Mouse (Mus musculus): ENCODE measurements around the gene Gm36028.

Gene Gm36028

DNA sequence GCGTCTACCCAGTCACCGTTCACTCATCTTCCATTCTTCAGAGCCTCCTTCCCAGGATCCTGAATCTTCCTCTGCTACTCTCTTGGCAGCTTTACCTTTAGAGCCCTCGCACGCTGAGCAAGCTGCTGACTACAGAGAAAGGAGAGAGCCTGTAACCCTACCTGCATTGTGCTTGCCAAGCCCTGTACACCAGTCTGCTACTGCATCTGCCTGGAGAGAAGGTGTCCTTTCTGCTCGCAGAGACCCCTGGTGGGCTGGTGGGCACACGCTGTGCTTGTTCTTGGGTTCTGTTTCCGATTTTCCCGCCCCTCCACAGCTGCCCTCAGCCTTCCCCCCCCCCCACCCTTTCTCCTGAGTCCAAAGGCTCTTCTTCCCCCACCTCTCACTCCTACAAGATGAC lies 53.7 kb downstream of the Gm36028 start:
- DNase-seq: no peak

DNA sequence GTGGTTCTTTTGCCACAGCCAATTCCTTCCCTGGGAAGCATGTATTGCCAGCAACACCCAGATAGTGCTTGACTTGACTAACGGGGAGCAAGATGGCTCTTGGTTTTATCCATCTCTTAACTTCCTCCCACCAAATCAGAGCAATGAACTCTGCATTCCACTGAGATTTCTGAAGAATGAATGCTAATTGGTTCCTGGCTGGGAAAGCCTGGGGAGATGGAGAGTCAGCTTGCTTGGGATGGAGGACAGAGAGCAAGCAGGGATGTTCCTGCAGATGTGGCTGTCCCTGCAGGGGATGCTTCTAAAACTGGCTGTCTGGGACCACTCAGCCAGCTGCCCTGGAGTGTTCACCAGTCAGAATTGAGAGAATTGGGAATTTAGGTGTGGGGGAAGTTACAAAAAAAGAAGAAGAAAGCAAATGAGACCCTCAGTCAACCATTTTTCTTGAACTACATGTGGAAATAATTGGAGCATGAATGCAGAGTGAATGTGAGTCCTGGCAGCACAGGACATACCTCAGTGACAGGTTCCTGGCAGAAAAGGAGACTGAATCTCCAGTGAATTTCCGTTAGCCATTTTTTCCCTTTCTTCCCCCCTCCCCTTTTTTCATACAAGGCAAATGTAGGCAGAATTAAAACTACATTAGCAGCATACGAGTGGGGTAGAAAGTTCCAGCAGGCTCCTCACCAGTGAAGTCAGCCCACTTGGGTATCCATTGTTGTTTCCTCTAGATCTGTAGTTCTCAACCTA lies 55.0 kb downstream of the Gm36028 start:
- no peak for DNase-seq

DNA sequence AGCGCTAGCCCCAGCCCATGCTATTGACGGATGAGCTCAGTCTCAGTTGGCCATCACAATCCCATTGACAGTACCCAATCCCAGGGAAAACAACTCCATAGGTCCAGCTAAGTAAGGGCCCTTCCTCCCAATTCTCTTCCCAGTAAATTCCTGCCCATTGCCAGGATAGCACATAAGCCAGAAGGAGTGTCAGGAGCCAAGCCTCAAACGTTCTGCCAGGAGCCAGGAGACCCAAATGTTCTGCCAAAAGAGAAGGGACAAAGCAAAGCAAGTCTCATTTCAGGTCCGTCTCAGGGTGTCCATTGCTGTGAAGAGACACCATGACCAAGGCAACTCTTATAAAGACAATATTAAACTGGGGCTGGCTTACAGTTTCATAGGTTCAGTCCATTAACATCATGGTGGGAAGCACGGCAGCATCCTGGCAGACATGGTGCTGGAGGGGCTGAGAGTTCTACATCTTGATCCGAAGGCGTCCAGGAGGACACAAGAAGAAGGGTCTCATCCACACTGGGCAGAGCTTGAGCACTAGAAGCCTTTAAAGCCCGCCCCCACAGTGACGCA lies 57.5 kb downstream of the Gm36028 start:
- no peak for DNase-seq

DNA sequence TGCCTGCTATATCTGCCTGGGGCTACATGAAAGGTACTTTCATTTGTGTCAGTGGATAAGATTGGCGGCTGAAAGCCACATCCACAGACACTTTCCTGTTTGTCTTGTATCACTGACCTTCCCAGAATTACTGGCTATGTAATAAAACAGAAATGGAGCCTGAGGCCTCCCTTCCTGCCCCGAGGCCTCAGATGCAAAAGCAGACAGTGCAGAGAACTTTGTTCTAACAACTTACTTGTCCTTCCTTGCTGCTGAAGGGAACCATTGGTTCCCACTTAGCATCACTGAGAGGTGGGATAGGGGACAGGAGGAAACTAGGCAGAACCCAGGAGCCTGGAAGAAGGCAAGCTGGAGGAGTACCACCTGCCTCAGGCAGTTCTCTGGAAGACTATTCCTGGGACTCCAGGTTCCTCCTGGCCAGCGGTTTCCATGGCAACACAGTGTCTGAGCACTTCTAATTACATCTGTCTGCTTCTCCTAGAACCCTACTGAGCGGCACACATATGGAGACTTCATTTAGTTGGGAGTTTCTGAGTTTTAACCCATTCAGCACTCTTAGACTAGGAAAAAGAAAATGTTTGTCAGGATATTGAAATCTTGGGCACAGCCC lies 58.2 kb downstream of the Gm36028 start:
- DNase-seq: no peak

DNA sequence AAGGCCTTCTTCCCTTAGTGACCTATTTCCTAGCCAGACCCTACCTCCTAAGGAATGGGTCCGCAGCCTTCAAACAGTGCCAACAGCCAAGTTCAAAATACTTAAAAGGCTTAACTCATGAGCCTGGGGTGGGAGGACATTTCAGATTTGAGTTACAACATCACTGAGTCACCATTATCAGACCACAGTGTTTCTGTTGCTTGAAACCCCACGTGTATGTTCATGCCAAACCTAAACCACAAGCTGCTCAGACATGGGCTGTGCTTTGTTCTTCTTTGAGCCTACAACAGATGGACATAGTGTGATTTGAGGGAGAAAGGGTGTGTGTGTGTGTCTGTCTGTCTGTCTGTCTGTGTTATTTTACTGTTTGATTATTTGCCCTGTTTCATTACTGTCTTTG lies 59.8 kb downstream of the Gm36028 start:
- DNase-seq: no peak
